Mouse (Mus musculus): ENCODE measurements around the gene Irf6. TPM values are rescaled to one million over a fixed set of nuclear protein-coding genes. Genes with fewer than 3 reads are reported as not detected.
A peak's percentile ranks its signal among the peaks of the same experiment; 100 is the strongest.

Gene Irf6
- polyA plus RNA-seq, 1 experiment from 2014 or later = 7.2 TPM

GRCm38 (mm10) chr1:193169228-193169627 is 16.3 kb downstream of the Irf6 start:
- H3K9ac ChIP-seq (ENCODE audit: low read length) = no peak overlapping the region
- no peak overlapping the region for H3K4me2 ChIP-seq (ENCODE audit: low read length)
- H3K9me3 ChIP-seq (ENCODE audit: control insufficient read depth, low read length) = no peaks in the 10 kb centered on the region
- peaks cover 5 to 20% of the 10 kb centered on the region in 2 experiments for H3K4me1 ChIP-seq (ENCODE audit: control insufficient read depth in 2 of 2, insufficient read depth in 2 of 2, low read length in 2 of 2)
- H3K36me3 ChIP-seq (ENCODE audit: control insufficient read depth, insufficient read depth, low read length) = no peaks in the 10 kb centered on the region
- 81% methylated on average over 7 of the region's 7 CpGs for WGBS
- no peak overlapping the region for H3K4me3 ChIP-seq (ENCODE audit: control insufficient read depth in 1 of 2, insufficient read depth in 1 of 2, low read depth in 1 of 2, low read length in 2 of 2)
- H3K27ac ChIP-seq (replicated peaks in 1 of 2; ENCODE audit: control insufficient read depth in 1 of 2, insufficient read depth in 1 of 2, low read depth in 2 of 2, low read length in 2 of 2) = no peak overlapping the region
- no peaks in the 10 kb centered on the region for H3K27me3 ChIP-seq (ENCODE audit: control insufficient read depth, insufficient read depth, low read length)
- ATAC-seq (ENCODE audit: insufficient number of reproducible peaks, insufficient read depth, low FRiP score, low read depth) = no peak

GRCm38 (mm10) chr1:193169856-193170255 is 16.9 kb downstream of the Irf6 start:
- H3K4me1 ChIP-seq (ENCODE audit: control insufficient read depth in 2 of 2, insufficient read depth in 2 of 2, low read length in 2 of 2) = peaks cover 12 to 26% of the 10 kb centered on the region in 2 experiments
- no peaks in the 10 kb centered on the region for H3K27me3 ChIP-seq (ENCODE audit: control insufficient read depth, insufficient read depth, low read length)
- H3K27ac ChIP-seq (replicated peaks in 1 of 2; ENCODE audit: control insufficient read depth in 1 of 2, insufficient read depth in 1 of 2, low read depth in 2 of 2, low read length in 2 of 2) = no peak overlapping the region
- no peak overlapping the region for H3K9ac ChIP-seq (ENCODE audit: low read length)
- H3K4me3 ChIP-seq (ENCODE audit: control insufficient read depth in 1 of 2, insufficient read depth in 1 of 2, low read depth in 1 of 2, low read length in 2 of 2) = no peak overlapping the region
- no peaks in the 10 kb centered on the region for H3K9me3 ChIP-seq (ENCODE audit: control insufficient read depth, low read length)
- ATAC-seq (ENCODE audit: insufficient number of reproducible peaks, insufficient read depth, low FRiP score, low read depth) = no peak
- H3K36me3 ChIP-seq (ENCODE audit: control insufficient read depth, insufficient read depth, low read length) = no peaks in the 10 kb centered on the region
- WGBS = 71% methylated on average over 2 of the region's 2 CpGs
- no peak overlapping the region for H3K4me2 ChIP-seq (ENCODE audit: low read length)

GRCm38 (mm10) chr1:193172991-193173809 is 20.3 kb downstream of the Irf6 start:
- no peaks in the 10 kb centered on the region for H3K27me3 ChIP-seq (ENCODE audit: control insufficient read depth, insufficient read depth, low read length)
- peak overlapping the region; percentile 84 for H3K4me2 ChIP-seq (ENCODE audit: low read length)
- H3K36me3 ChIP-seq (ENCODE audit: control insufficient read depth, insufficient read depth, low read length) = peaks cover 3% of the 10 kb centered on the region; the same call in 1 of the 2 replicates
- peak overlapping the region; percentile 89 for H3K9ac ChIP-seq (ENCODE audit: low read length)
- no peaks in the 10 kb centered on the region for H3K9me3 ChIP-seq (ENCODE audit: control insufficient read depth, low read length)
- peak; percentile 99 for ATAC-seq (ENCODE audit: insufficient number of reproducible peaks, insufficient read depth, low FRiP score, low read depth)
- H3K27ac ChIP-seq (replicated peaks in 1 of 2; ENCODE audit: control insufficient read depth in 1 of 2, insufficient read depth in 1 of 2, low read depth in 2 of 2, low read length in 2 of 2) = peak overlapping the region; percentile 91 to 92
- H3K4me3 ChIP-seq (ENCODE audit: control insufficient read depth in 1 of 2, insufficient read depth in 1 of 2, low read depth in 1 of 2, low read length in 2 of 2) = peak overlapping the region; percentile 80 to 81
- peaks cover 14 to 36% of the 10 kb centered on the region in 2 experiments for H3K4me1 ChIP-seq (ENCODE audit: control insufficient read depth in 2 of 2, insufficient read depth in 2 of 2, low read length in 2 of 2)
- under 1% methylated on average over 48 of the region's 48 CpGs for WGBS

- Histone ChIP-seq H3K9ac (ENCODE audit: low read length) (peak overlapping the region; percentile 89), H3K27ac (replicated peaks in 1 of 2; ENCODE audit: control insufficient read depth in 1 of 2, insufficient read depth in 1 of 2, low read depth in 2 of 2, low read length in 2 of 2) (peak overlapping the region; percentile 91 to 92), H3K4me1 (ENCODE audit: control insufficient read depth in 2 of 2, insufficient read depth in 2 of 2, low read length in 2 of 2) (peaks cover 14 to 36% of the 10 kb centered on the region in 2 experiments), H3K4me3 (ENCODE audit: control insufficient read depth in 1 of 2, insufficient read depth in 1 of 2, low read depth in 1 of 2, low read length in 2 of 2) (peak overlapping the region; percentile 80 to 81), H3K9me3 (ENCODE audit: control insufficient read depth, low read length) (no peaks in the 10 kb centered on the region), H3K27me3 (ENCODE audit: control insufficient read depth, insufficient read depth, low read length) (no peaks in the 10 kb centered on the region), H3K36me3 (ENCODE audit: control insufficient read depth, insufficient read depth, low read length) (peaks cover 3% of the 10 kb centered on the region; the same call in 1 of the 2 replicates), H3K4me2 (ENCODE audit: low read length) (peak overlapping the region; percentile 84)
- ATAC-seq (ENCODE audit: insufficient number of reproducible peaks, insufficient read depth, low FRiP score, low read depth) = no peak; the same call in 1 of the 2 replicates
- WGBS = 16% methylated on average over 9 of the region's 9 CpGs
Observed at GRCm38 (mm10) chr1:193173810-193174129, 20.9 kb downstream of the Irf6 start.

GRCm38 (mm10) chr1:193174143-193174733 is 21.3 kb downstream of the Irf6 start:
- H3K4me3 ChIP-seq (ENCODE audit: control insufficient read depth in 1 of 2, insufficient read depth in 1 of 2, low read depth in 1 of 2, low read length in 2 of 2) = peak overlapping the region; percentile 80 to 81
- peak overlapping the region; percentile 91 to 92 for H3K27ac ChIP-seq (replicated peaks in 1 of 2; ENCODE audit: control insufficient read depth in 1 of 2, insufficient read depth in 1 of 2, low read depth in 2 of 2, low read length in 2 of 2)
- H3K36me3 ChIP-seq (ENCODE audit: control insufficient read depth, insufficient read depth, low read length) = peaks cover 3% of the 10 kb centered on the region; the same call in 1 of the 2 replicates
- no peaks in the 10 kb centered on the region for H3K27me3 ChIP-seq (ENCODE audit: control insufficient read depth, insufficient read depth, low read length)
- peaks cover 14 to 36% of the 10 kb centered on the region in 2 experiments for H3K4me1 ChIP-seq (ENCODE audit: control insufficient read depth in 2 of 2, insufficient read depth in 2 of 2, low read length in 2 of 2)
- ATAC-seq (ENCODE audit: insufficient number of reproducible peaks, insufficient read depth, low FRiP score, low read depth) = no peak
- peak overlapping the region; percentile 84 for H3K4me2 ChIP-seq (ENCODE audit: low read length)
- WGBS = 48% methylated on average over 13 of the region's 13 CpGs
- peak overlapping the region; percentile 89 for H3K9ac ChIP-seq (ENCODE audit: low read length)
- no peaks in the 10 kb centered on the region for H3K9me3 ChIP-seq (ENCODE audit: control insufficient read depth, low read length)

- Histone ChIP-seq H3K4me3 (ENCODE audit: control insufficient read depth in 1 of 2, insufficient read depth in 1 of 2, low read depth in 1 of 2, low read length in 2 of 2) (no peak overlapping the region), H3K27ac (replicated peaks in 1 of 2; ENCODE audit: control insufficient read depth in 1 of 2, insufficient read depth in 1 of 2, low read depth in 2 of 2, low read length in 2 of 2) (no peak overlapping the region), H3K4me1 (ENCODE audit: control insufficient read depth in 2 of 2, insufficient read depth in 2 of 2, low read length in 2 of 2) (no peaks in the 10 kb centered on the region), H3K9ac (ENCODE audit: low read length) (no peak overlapping the region), H3K9me3 (ENCODE audit: control insufficient read depth, low read length) (no peaks in the 10 kb centered on the region), H3K27me3 (ENCODE audit: control insufficient read depth, insufficient read depth, low read length) (no peaks in the 10 kb centered on the region), H3K4me2 (ENCODE audit: low read length) (no peak overlapping the region), H3K36me3 (ENCODE audit: control insufficient read depth, insufficient read depth, low read length) (peaks cover 3% of the 10 kb centered on the region; the same call in 1 of the 2 replicates)
- no peak for ATAC-seq (ENCODE audit: insufficient number of reproducible peaks, insufficient read depth, low FRiP score, low read depth)
- 82% methylated on average over 3 of the region's 3 CpGs for WGBS
Observed at GRCm38 (mm10) chr1:193181104-193181503, 28.2 kb downstream of the Irf6 start.

GRCm38 (mm10) chr1:193188257-193188656 is 35.3 kb downstream of the Irf6 start:
- no peaks in the 10 kb centered on the region for H3K9me3 ChIP-seq (ENCODE audit: control insufficient read depth, low read length)
- no peaks in the 10 kb centered on the region for H3K27me3 ChIP-seq (ENCODE audit: control insufficient read depth, insufficient read depth, low read length)
- WGBS = 67% methylated on average over 6 of the region's 6 CpGs
- H3K4me3 ChIP-seq (ENCODE audit: control insufficient read depth in 1 of 2, insufficient read depth in 1 of 2, low read depth in 1 of 2, low read length in 2 of 2) = no peak overlapping the region
- peak overlapping the region; percentile 82 to 89 for H3K27ac ChIP-seq (replicated peaks in 1 of 2; ENCODE audit: control insufficient read depth in 1 of 2, insufficient read depth in 1 of 2, low read depth in 2 of 2, low read length in 2 of 2)
- H3K9ac ChIP-seq (ENCODE audit: low read length) = no peak overlapping the region
- H3K4me1 ChIP-seq (ENCODE audit: control insufficient read depth in 2 of 2, insufficient read depth in 2 of 2, low read length in 2 of 2) = peaks cover 36 to 41% of the 10 kb centered on the region in 2 experiments
- no peak overlapping the region for H3K4me2 ChIP-seq (ENCODE audit: low read length)
- ATAC-seq (ENCODE audit: insufficient number of reproducible peaks, insufficient read depth, low FRiP score, low read depth) = no peak
- H3K36me3 ChIP-seq (ENCODE audit: control insufficient read depth, insufficient read depth, low read length) = no peaks in the 10 kb centered on the region
